Mouse (Mus musculus) layer of hippocampus, postnatal 36 days (tissue): Measurements from ENCODE around the gene Dhx36. TPM values are rescaled to one million over a fixed set of nuclear protein-coding genes. Genes with fewer than 3 reads are reported as not detected.

Experiments used
- DNase-seq, 2 experiments: peaks; one replicate each; pipeline ENCODE4 v3.0.0; 2022
- total RNA-seq, 2 experiments: library from RNA; stranded (reverse); gene quantifications; 2 replicates each; pipeline ENCODE4 v1.2.3; 2021

Dhx36 gene
- total RNA-seq = 10 to 100 TPM; 54.9 to 59.0 TPM

- DNase-seq = peak; percentile 97 to 98
Measured at GRCm38 (mm10) chr3:62506488-62507205, at the start of gene Dhx36. TSS of gene Dhx36 (minus strand) at chr3:62507004.

- DNase-seq = no peak
Measured at GRCm38 (mm10) chr3:62527593-62527992, 20.8 kb upstream of the Dhx36 start.

GRCm38 (mm10) chr3:62527160-62527559 is 20.4 kb upstream of the Dhx36 start:
- no peak for DNase-seq

DNA sequence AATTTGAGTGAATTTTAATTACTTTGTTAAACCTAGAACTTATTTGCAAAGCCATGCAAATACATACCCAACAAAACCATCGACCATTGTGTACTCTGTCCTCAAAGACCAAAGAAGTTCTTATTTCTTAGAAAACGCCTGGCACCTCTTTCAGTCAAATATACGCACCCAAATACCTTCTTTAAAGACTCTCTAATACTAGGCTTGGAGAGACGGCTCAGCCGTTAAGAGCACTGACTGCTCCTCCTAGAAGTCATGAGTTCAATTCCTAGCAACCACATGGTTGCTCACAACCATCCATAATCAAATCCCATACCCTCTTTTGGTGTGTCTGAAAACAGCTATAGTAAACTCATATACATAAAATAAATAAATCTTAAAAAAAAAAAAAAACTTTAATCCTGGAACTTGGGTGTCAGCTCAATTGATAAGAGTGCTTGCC is 423 bp upstream of the Dhx36 start:
- DNase-seq = no peak

DNA sequence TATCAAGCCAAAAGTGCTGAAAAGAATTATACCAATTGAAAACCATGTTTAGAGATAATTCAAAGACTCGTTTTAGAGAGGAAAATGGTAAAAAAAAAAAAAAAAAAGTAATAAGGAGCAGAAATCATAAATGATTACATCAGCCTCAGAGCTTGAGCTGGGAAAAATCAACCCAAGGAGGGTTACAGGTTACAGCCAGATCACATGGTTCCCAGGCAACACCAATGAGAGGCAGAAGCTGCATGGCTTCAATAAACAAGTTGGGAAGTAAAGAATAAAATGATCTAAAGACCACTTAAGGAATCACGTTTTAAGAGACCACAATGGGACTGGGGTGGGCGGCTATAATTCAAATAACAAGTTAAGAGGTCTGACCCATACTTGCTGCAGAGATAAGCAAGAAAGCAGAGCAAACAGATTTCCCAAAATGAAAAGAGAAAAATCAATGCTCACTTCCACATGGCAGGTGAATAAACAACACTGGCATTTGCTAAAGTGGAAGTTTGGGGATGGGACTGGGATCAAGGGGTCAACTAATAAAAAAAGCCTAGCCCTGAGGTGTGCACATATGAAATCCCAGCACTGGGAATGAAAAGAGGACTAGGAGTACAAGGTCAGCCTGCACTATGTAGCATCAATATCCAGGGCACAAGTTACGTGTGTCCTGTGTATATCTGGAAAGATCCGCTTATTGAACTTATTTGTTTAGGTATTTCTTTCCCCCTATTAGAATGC is 1.5 kb downstream of the Dhx36 start:
- DNase-seq = no peak

GRCm38 (mm10) chr3:62499327-62499726 is 7.5 kb downstream of the Dhx36 start:
- DNase-seq = no peak

GRCm38 (mm10) chr3:62492568-62492967 is 14.2 kb downstream of the Dhx36 start:
- no peak for DNase-seq

DNA sequence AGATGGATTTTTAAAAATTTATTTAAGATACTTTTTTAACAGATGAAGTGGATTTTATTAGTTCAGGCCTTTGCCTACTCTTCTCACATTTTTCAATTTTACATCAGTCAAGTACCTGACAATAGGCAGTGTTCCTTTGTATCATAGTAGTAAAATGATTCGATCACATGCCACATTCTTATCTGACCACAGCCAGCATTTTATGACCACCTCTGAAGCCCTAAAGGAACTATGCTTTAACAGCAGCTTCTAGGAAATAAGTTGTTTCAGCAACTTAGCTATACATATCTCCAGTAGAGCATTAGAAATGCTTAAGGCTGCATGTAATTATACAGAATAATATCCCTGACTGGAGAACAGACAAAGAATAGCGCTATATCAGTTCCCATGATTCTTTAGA is 22.5 kb downstream of the Dhx36 start:
- DNase-seq = no peak

- DNase-seq = no peak
Measured at GRCm38 (mm10) chr3:62470179-62470578, 36.6 kb downstream of the Dhx36 start.

- no peak for DNase-seq
Measured at GRCm38 (mm10) chr3:62464276-62464675, 42.5 kb downstream of the Dhx36 start.

DNA sequence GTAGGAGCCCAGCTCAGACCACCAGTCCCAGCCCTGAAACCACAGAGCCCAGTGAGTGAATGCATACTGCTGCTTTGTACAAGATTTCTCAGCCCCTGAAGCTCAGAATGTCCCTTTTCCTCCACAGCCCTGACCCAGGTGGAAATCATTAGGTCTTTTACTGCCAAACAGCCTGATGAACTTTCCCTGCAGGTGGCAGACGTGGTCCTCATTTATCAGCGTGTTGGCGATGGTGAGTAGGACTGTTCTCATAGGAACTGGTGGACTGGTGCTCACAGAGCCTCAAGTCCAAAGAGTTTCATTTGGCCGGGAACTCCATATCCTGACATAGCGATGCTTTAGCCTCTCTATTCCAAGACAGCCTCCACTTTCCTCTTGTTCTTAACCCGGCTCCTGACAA is 47.3 kb downstream of the Dhx36 start:
- no peak for DNase-seq

GRCm38 (mm10) chr3:62458284-62459013 is 48.4 kb downstream of the Dhx36 start:
- DNase-seq = peak; percentile 51 to 52

DNA sequence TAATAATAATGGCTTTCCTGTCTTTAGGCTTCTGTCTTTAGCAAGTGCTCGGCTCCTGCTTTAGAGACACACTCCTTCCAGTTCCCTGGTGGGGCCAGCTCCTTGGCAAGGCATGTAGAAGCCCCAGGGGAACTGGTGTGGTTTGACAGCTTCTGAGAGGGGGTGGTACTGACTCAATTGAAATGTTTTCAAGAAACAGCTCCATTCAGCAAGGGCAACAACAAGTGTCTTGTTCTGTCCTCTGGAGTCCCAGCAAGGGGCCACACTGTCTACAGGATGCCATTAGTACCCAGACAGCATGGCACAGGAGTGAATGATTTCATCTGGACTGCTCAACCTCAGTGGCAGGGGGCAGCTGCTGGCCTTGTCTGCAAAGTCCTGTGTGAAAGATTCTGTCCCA is 51.0 kb downstream of the Dhx36 start:
- DNase-seq = peak; percentile 27 to 51

- no peak for DNase-seq
Measured at GRCm38 (mm10) chr3:62454096-62454495, 52.7 kb downstream of the Dhx36 start.

DNA sequence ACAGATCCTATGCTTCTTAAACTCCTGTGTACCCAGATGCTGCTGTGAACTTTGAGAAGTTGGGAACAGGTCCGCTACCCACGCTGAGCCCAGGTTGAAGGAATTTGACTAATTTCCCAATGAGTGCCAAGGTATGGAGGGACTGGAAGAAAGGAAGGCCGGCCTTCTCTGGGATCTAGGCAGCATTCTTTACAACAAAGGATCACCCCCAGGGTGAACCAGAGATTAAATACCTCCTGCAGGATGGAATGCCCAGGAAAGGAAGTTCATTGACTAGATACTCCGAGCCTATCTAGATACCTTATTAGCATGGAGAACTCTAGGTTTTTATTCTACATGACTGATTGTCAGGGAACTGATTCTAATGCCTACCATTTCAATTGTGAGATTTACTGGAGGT is 53.8 kb downstream of the Dhx36 start:
- DNase-seq = no peak

- no peak for DNase-seq
Measured at GRCm38 (mm10) chr3:62449871-62450496, 56.8 kb downstream of the Dhx36 start.

GRCm38 (mm10) chr3:62447151-62447550 is 59.7 kb downstream of the Dhx36 start:
- DNase-seq = no peak

DNA sequence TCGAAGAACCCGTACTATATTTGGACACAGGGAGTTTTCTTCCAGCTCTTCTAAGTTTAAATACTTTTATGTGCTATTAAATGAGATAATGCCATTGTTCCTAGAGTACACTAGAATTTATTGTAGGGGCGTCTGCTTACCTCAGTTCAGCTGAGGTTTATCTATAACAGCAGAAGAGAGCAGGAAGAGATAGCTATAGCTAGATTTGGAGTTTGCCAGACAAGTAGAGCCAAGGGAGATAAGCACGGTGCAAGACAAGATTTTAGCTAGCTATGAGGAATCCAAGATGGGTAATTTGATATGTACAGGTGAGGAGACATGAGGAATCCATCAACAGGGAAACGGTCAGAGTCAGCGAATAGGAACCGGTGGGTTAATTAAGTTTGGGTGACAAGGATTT is 60.5 kb downstream of the Dhx36 start:
- no peak for DNase-seq

- no peak for DNase-seq
Measured at GRCm38 (mm10) chr3:62443582-62444194, 63.1 kb downstream of the Dhx36 start.

GRCm38 (mm10) chr3:62440431-62440969 is 66.3 kb downstream of the Dhx36 start:
- no peak for DNase-seq

DNA sequence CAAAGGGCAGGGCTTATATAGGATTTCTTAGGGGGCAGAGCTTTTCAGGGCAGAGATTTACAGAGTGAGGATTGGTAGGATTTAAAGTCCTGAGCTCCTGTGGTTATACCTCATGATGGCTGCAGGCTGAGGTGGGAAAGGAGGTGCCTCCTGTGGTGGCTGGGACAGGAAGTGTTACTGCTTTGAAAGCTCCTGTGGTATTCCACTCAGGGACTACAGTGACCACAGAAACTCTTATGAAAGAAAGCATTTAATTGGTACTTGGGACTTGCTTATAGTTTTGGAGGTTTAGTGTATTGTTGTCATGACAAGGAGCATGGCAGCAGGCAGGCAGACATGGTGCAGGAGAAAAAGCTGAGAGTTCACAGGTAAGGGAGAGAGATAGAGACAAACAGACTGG is 70.9 kb downstream of the Dhx36 start:
- DNase-seq = no peak

- DNase-seq = no peak
Measured at GRCm38 (mm10) chr3:62433675-62434074, 73.1 kb downstream of the Dhx36 start.
